Mouse (Mus musculus) stomach, embryonic 15.5 days (tissue): ENCODE measurements around the gene Cd209b. TPM values are rescaled to one million over a fixed set of nuclear protein-coding genes. Genes with fewer than 3 reads are reported as not detected.

Experiments used
- ATAC-seq: fragments of 200-750 bp; cut with Nextera tagmentation; 2 replicates; pipeline ENCODE4 v1.8.0; 2017; ENCODE audit warnings: low read depth, moderate number of reproducible peaks, moderate TSS enrichment; ENCODE audit not compliant: insufficient read depth, low FRiP score
- H3K27ac ChIP-seq: fragments of 300-500 bp; sonication (generic); 2 replicates; pipeline ENCODE4 v1.5.1; 2015; ENCODE audit warnings: mild to moderate bottlenecking, inconsistent platforms
- H3K27me3 ChIP-seq: fragments of 300-500 bp; sonication (generic); replicated peaks from 2 replicates; pipeline ENCODE4 v1.6.1; 2015; ENCODE audit warnings: inconsistent platforms
- H3K36me3 ChIP-seq: fragments of 300-500 bp; sonication (generic); 2 replicates; pipeline ENCODE4 v1.6.1; 2015; ENCODE audit warnings: inconsistent platforms
- H3K4me1 ChIP-seq: fragments of 300-500 bp; sonication (generic); 2 replicates; pipeline ENCODE4 v1.6.1; 2015; ENCODE audit warnings: inconsistent platforms
- H3K4me2 ChIP-seq: fragments of 300-500 bp; sonication (generic); 2 replicates; pipeline ENCODE4 v1.6.1; 2015; ENCODE audit warnings: mild to moderate bottlenecking, inconsistent platforms
- H3K4me3 ChIP-seq: fragments of 300-500 bp; sonication (generic); replicated peaks from 2 replicates; pipeline ENCODE4 v1.5.1; 2015; ENCODE audit warnings: inconsistent platforms
- H3K9ac ChIP-seq: fragments of 300-500 bp; sonication (generic); 2 replicates; pipeline ENCODE4 v1.6.1; 2015; ENCODE audit warnings: inconsistent platforms
- H3K9me3 ChIP-seq: fragments of 300-500 bp; sonication (generic); 2 replicates; pipeline ENCODE4 v1.6.1; 2016; ENCODE audit warnings: inconsistent platforms
- WGBS: fragments of 180-500 bp; shearing (Covaris S2); methylation state at CpG from one replicate; pipeline ENCODE4 v1.1.7; 2015; 5-methylcytosine and 5-hydroxymethylcytosine counted together
- polyA plus RNA-seq: library from polyadenylated mRNA; unstranded; fragments of >200 nt; fragmentation: Nextera tagmentation; extraction: Ambion mirVana; gene quantifications from 2 replicates; pipeline ENCODE4 v1.2.1, GENCODE M21; 2015

Gene Cd209b
- polyA plus RNA-seq: 0.17 TPM in 1 of 2 replicates, not detected in the other

DNA sequence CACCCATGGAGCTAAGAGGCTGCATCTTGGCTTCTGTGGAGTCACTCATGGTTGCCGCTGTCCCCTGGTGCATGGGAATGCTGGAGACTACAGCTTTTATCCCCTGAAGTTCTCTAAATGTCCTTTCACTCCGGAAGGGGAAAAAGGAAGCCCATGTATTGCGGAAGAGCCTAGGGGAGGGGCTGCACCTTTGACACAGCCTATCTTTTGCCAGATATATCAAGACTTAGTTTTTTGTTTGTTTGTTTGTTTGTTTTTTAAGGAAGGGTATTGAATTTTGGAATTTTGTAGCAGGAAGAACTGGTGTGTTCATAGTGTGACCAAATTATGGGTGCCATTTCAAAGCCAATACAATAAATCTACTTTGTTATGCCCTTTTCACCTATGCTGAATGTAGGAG is at the start of gene Cd209b:
Gene Cd209b, minus strand, starts transcription at position 101 of the 400 bp plus-strand sequence.
- Histone ChIP-seq H3K4me3 (no peak within 1 kb of the TSS), H3K9ac (no peak within 1 kb of the TSS), H3K4me1 (no peaks in the 10 kb centered on the region), H3K27ac (no peak within 1 kb of the TSS), H3K9me3 (no peaks in the 10 kb centered on the region), H3K4me2 (no peak within 1 kb of the TSS), H3K27me3 (no peaks in the 10 kb centered on the region), H3K36me3 (no peaks in the 10 kb centered on the region)
- ATAC-seq: no peak
- 89% methylated on average over 3 of the region's 3 CpGs for WGBS

DNA sequence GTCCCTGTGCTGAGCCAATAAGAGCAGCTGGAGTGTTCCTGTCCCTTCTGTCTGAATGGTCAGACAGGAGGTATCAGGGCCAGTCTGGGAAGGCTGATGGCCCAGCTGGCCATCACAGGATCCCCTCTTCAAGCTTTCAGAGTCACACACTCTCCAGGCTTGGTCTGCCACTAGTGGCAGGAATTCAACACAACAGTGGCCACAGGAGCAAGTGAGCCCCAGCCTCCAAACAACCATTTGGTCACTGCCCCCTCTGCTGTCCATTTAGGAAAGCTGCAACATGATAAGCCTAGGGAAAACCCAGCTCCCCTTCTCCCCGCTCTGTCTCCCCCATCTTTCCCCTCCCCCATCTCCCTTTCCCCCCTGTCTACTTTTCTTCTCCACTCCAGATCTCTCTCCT is 29.4 kb upstream of the Cd209b start:
- ATAC-seq: no peak; the same call in 1 of the 2 replicates
- Histone ChIP-seq H3K4me1 (no peaks in the 10 kb centered on the region), H3K27me3 (no peaks in the 10 kb centered on the region), H3K36me3 (no peaks in the 10 kb centered on the region), H3K9me3 (no peaks in the 10 kb centered on the region), H3K27ac (no peak overlapping the region), H3K4me2 (no peak overlapping the region), H3K9ac (no peak overlapping the region), H3K4me3 (no peak overlapping the region)
- 86% methylated on average over 1 of the region's 1 CpGs for whole genome bisulfite sequencing

DNA sequence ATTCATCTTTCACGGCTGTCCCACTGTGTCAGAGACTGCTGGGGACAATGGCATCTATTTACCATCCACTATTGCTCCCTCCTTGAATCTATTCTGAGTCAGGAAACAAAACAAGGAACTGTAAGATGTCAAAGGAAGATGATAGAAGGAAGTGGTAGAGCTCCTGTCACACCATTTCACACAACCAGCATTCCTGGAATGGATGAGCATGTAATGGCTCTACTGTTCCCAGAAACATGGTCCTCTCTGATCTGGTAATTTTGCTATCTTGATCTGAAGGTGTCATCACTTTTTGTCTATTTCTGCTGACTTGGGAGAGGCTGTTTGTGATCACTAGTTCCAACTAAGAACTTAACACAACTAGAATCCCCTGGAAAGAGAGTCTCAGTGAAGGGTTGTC is 28.0 kb upstream of the Cd209b start, which contains the start of gene Cd209c:
Gene Cd209c, minus strand, starts transcription at position 101 of the 400 bp plus-strand sequence.
- no peak within 1 kb of the TSS for H3K4me3 ChIP-seq
- no peak within 1 kb of the TSS for H3K27ac ChIP-seq
- H3K4me2 ChIP-seq: no peak within 1 kb of the TSS
- WGBS: 64% methylated on average over 1 of the region's 1 CpGs
- no peak for ATAC-seq
- no peaks in the 10 kb centered on the region for H3K9me3 ChIP-seq
- H3K36me3 ChIP-seq: no peaks in the 10 kb centered on the region
- H3K9ac ChIP-seq: no peak within 1 kb of the TSS
- H3K27me3 ChIP-seq: no peaks in the 10 kb centered on the region
- no peaks in the 10 kb centered on the region for H3K4me1 ChIP-seq

DNA sequence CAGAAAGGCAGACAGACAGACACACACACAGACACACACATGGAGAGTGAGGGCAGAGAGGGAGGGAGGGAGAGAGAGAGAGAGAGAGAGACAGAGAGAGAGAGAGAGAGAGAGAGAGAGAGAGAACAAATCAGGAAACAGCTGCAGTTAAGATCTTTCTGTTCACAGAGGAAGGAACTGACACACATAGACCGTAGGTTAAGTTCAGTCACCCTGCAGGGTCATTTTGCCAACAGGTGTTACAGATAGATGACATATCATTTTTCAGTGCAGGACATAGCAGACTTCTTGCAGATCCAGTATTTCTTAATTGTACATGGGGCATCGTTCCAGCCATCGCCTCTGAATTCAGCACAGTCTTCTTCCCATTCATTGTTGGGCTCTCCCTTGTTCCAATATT is 13.4 kb upstream of the Cd209b start:
- Histone ChIP-seq H3K4me1 (no peaks in the 10 kb centered on the region), H3K4me3 (no peak overlapping the region), H3K27me3 (no peaks in the 10 kb centered on the region), H3K9me3 (no peaks in the 10 kb centered on the region), H3K27ac (no peak overlapping the region), H3K4me2 (no peak overlapping the region), H3K9ac (no peak overlapping the region), H3K36me3 (no peaks in the 10 kb centered on the region)
- WGBS: 84% methylated on average over 3 of the region's 3 CpGs
- no peak for ATAC-seq

DNA sequence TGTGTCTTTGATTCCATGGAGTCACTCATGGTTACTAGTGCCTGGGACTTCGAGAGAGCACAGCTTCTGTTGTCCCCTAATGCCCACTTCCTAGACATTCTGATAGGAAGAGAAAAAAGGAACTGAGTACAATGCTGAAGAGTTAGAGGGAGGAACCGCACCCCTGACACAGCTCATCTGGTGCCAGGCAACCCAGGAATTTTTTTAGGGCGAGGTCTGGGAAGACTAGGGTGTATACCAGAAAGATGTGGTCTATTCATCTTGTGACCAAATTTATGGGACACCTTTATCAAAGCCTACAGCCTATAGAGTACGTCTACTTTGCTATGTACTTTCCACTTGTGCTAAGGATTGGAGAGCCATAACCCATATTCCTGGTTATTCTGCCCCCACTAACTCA is 48.2 kb downstream of the Cd209b start, which contains the start of gene Cd209d:
Gene Cd209d, minus strand, starts transcription at position 101 of the 400 bp plus-strand sequence.
- Histone ChIP-seq H3K9me3 (no peaks in the 10 kb centered on the region), H3K9ac (no peak within 1 kb of the TSS), H3K27ac (no peak within 1 kb of the TSS), H3K4me3 (no peak within 1 kb of the TSS), H3K36me3 (no peaks in the 10 kb centered on the region), H3K27me3 (no peaks in the 10 kb centered on the region), H3K4me2 (no peak within 1 kb of the TSS), H3K4me1 (no peaks in the 10 kb centered on the region)
- WGBS: 70% methylated on average over 4 of the region's 4 CpGs
- ATAC-seq: no peak

DNA sequence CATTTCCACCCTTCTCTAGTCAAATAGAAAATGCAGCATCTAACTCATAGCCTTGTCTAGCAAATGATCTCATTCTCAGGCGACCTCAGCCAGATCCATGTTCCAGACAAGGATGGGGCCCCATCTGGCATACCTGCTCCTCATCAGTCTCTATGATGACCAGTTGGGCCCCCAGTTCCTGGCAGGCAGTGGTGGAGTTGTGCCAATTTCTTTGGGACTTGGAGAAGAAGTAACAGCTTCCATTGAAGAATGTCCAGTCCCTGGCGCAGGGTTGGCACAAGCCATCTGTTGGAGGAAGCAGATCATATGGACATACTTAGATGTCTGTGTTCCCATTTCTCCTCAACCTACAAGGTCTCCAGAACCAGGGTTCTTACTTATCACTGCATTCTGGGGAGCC is 50.5 kb downstream of the Cd209b start:
- H3K36me3 ChIP-seq: no peaks in the 10 kb centered on the region
- 73% methylated on average over 2 of the region's 2 CpGs for WGBS
- no peak overlapping the region for H3K4me3 ChIP-seq

More for the DNA sequence above, 50.5 kb downstream of the Cd209b start:
- ATAC-seq: no peak
- H3K27me3 ChIP-seq: no peaks in the 10 kb centered on the region
- no peaks in the 10 kb centered on the region for H3K4me1 ChIP-seq
- H3K9me3 ChIP-seq: no peaks in the 10 kb centered on the region
- no peak overlapping the region for H3K27ac ChIP-seq
- no peak overlapping the region for H3K9ac ChIP-seq
- H3K4me2 ChIP-seq: no peak overlapping the region

Other genes starting within 250 kb of the Cd209b start
- gene Fcer2a, start 232.7 kb downstream of the Cd209b start, polyA plus RNA-seq: 0.17 and 0.22 TPM in 2 replicates
- 0.35 TPM in 1 of 2 replicates, not detected in the other for gene Clec4g, start 206.2 kb downstream of the Cd209b start, polyA plus RNA-seq
- 0.21 and 0.35 TPM in 2 replicates for gene Cd209a, start 177.9 kb downstream of the Cd209b start, polyA plus RNA-seq
- gene Cd209e, start 72.5 kb downstream of the Cd209b start, polyA plus RNA-seq: 0.06 TPM in 1 of 2 replicates, not detected in the other
- not detected in 2 replicates for gene Cd209d, start 48.3 kb downstream of the Cd209b start, polyA plus RNA-seq
- 0.30 and 0.45 TPM in 2 replicates for gene Cd209c, start 27.9 kb upstream of the Cd209b start, polyA plus RNA-seq
- gene Cd209f, start 179.0 kb upstream of the Cd209b start, polyA plus RNA-seq: 0.12 and 0.17 TPM in 2 replicates
- gene Cd209g, start 207.3 kb upstream of the Cd209b start, polyA plus RNA-seq: not detected in 2 replicates
- 21.5 and 22.5 TPM in 2 replicates for gene Evi5l, start 239.7 kb upstream of the Cd209b start, polyA plus RNA-seq